Mouse (Mus musculus) small intestine, adult 2 months (tissue): Measurements from ENCODE around the gene D430041D05Rik.

Experiments
- CTCF ChIP-seq: fragments of 200-500 bp; IDR thresholded peaks from 2 replicates; pipeline ENCODE4 v1.5.1; 2012; ENCODE audit warnings: low read depth, mild to moderate bottlenecking, control low read depth, inconsistent platforms, low read length, moderate library complexity, mixed read lengths; ENCODE audit not compliant: insufficient replicate concordance, insufficient read length; ENCODE audit errors: extremely low read depth
- POLR2A ChIP-seq: fragments of 200-500 bp; IDR thresholded peaks from 2 replicates; pipeline ENCODE4 v1.6.1; 2012; ENCODE audit warnings: low read depth, mild to moderate bottlenecking, control low read depth, inconsistent platforms, low read length, moderate library complexity

DNA sequence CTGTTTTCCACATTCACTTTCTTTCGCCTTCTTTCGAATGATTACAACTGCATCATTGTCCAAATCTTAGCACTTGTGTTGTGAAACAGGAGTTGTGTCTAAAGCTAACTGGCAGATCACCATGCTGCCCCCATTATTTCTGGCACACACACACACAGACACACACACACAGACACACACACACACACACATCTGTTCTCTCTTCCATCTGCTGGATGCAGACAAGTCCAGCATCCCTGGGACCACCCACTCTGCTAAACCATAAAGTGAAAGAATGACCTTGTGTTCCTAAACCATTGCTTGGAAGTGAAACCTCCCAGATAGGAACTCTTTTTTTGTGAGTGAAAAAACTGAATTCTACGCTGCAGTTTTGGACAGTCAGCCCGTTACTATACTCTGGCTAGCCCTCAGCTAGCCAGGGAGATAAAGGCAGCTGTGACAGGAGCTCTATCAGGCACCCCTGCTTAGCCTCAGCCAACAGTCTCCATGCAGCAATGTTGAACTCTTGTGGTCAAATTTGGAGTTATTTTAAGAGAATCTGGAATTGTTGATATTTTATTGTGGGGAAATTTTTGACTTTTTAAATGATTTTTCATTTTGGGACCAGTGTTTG is 18.0 kb downstream of the D430041D05Rik start:
- no peak for TF ChIP-seq CTCF
- TF ChIP-seq POLR2A = no peak
